Mouse (Mus musculus): ENCODE data around the gene Gpr180.

Gpr180 gene

DNA sequence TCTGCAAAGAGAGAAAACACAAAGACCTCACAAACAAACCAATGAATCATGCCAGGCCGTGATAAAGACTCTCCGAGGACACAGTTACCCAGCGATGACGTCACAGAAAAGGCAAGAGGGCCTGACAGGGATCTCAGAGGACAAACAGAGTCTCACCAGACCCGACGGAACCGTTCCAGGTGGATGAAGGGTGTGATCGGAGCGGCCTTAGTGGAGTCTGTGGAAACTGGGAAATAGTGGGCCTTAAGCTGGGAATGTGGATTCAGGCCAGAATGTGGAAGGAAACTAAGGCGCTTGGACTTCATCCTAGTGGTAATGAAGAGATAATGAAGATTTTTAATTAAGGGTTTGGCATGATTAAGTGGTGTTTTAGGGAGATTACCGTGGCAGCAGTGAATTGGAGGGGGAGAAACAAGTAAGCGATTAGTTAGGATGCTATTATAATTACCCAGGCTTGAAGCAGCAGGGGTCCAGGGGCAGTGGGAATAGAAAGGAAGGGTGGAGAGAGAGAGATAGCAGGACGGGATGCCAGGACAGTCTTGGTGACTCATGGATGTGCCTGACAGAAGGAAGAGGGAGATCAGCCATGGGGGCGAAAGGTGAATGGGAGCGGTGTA is 75.3 kb downstream of the Gpr180 start:
- DNase-seq = no peak

Data from cerebellum, postnatal 14 days (tissue).